Mouse (Mus musculus): Measurements from ENCODE around the gene Rpusd4. TPM values are rescaled to one million over a fixed set of nuclear protein-coding genes. Genes with fewer than 3 reads are reported as not detected.

Rpusd4 gene
- 4.5 and 15.5 TPM in 2 replicates for polyA plus RNA-seq (2011; ENCODE audit: insufficient read depth, insufficient read length, low replicate concordance, missing spikeins)

GRCm38 (mm10) chr9:35267146-35267975 is at the start of gene Rpusd4, which contains the start of gene Fam118b:
Gene Rpusd4 (plus strand): TSS chr9:35267865.
Gene Fam118b (minus strand): TSS chr9:35267805.
- TF ChIP-seq CTCF (IDR thresholded peaks at IDR 0.05; ENCODE audit: control insufficient read depth, insufficient read depth, low read length) (no peak), POLR2A (IDR thresholded peaks at IDR 0.05; ENCODE audit: borderline replicate concordance, control insufficient read depth, low read depth, low read length) (peak; percentile 98)
- peaks cover 2% of the 10 kb centered on the region for H3K4me1 ChIP-seq (ENCODE audit: control insufficient read depth, insufficient read depth, low read length)
- WGBS = under 1% methylated on average over 62 of the region's 62 CpGs
- H3K27ac ChIP-seq (ENCODE audit: control insufficient read depth, insufficient read depth, low read depth, low read length, poor library complexity) = peak within 1 kb of the TSS; percentile 61
- peak within 1 kb of the TSS; percentile 96 for H3K4me3 ChIP-seq (replicated peaks; ENCODE audit: control insufficient read depth, low read depth, low read length)

- no peak overlapping the region for H3K27ac ChIP-seq (ENCODE audit: control insufficient read depth, insufficient read depth, low read depth, low read length, poor library complexity)
- H3K4me3 ChIP-seq (replicated peaks; ENCODE audit: control insufficient read depth, low read depth, low read length) = no peak overlapping the region
- 75% methylated on average over 1 of the region's 1 CpGs for WGBS
- no peak for TF ChIP-seq CTCF (IDR thresholded peaks at IDR 0.05; ENCODE audit: control insufficient read depth, insufficient read depth, low read length)
- TF ChIP-seq POLR2A (IDR thresholded peaks at IDR 0.05; ENCODE audit: borderline replicate concordance, control insufficient read depth, low read depth, low read length) = no peak
- H3K4me1 ChIP-seq (ENCODE audit: control insufficient read depth, insufficient read depth, low read length) = no peaks in the 10 kb centered on the region
Measured at GRCm38 (mm10) chr9:35217963-35218362, 49.7 kb upstream of the Rpusd4 start.

GRCm38 (mm10) chr9:35223466-35223865 is 44.2 kb upstream of the Rpusd4 start:
- Histone ChIP-seq H3K4me3 (replicated peaks; ENCODE audit: control insufficient read depth, low read depth, low read length) (no peak overlapping the region), H3K4me1 (ENCODE audit: control insufficient read depth, insufficient read depth, low read length) (no peaks in the 10 kb centered on the region), H3K27ac (ENCODE audit: control insufficient read depth, insufficient read depth, low read depth, low read length, poor library complexity) (no peak overlapping the region)
- no peak for TF ChIP-seq POLR2A (IDR thresholded peaks at IDR 0.05; ENCODE audit: borderline replicate concordance, control insufficient read depth, low read depth, low read length)
- no peak for TF ChIP-seq CTCF (IDR thresholded peaks at IDR 0.05; ENCODE audit: control insufficient read depth, insufficient read depth, low read length)
- 88% methylated on average over 3 of the region's 3 CpGs for WGBS

GRCm38 (mm10) chr9:35228671-35229070 is 39.0 kb upstream of the Rpusd4 start:
- 84% methylated on average over 3 of the region's 3 CpGs for whole genome bisulfite sequencing
- no peak overlapping the region for H3K4me3 ChIP-seq (replicated peaks; ENCODE audit: control insufficient read depth, low read depth, low read length)
- no peak overlapping the region for H3K27ac ChIP-seq (ENCODE audit: control insufficient read depth, insufficient read depth, low read depth, low read length, poor library complexity)
- H3K4me1 ChIP-seq (ENCODE audit: control insufficient read depth, insufficient read depth, low read length) = no peaks in the 10 kb centered on the region
- TF ChIP-seq CTCF (IDR thresholded peaks at IDR 0.05; ENCODE audit: control insufficient read depth, insufficient read depth, low read length) = no peak
- no peak for TF ChIP-seq POLR2A (IDR thresholded peaks at IDR 0.05; ENCODE audit: borderline replicate concordance, control insufficient read depth, low read depth, low read length)

GRCm38 (mm10) chr9:35235996-35236395 is 31.7 kb upstream of the Rpusd4 start:
- Histone ChIP-seq H3K4me1 (ENCODE audit: control insufficient read depth, insufficient read depth, low read length) (no peaks in the 10 kb centered on the region), H3K4me3 (replicated peaks; ENCODE audit: control insufficient read depth, low read depth, low read length) (no peak overlapping the region), H3K27ac (ENCODE audit: control insufficient read depth, insufficient read depth, low read depth, low read length, poor library complexity) (no peak overlapping the region)
- TF ChIP-seq POLR2A (IDR thresholded peaks at IDR 0.05; ENCODE audit: borderline replicate concordance, control insufficient read depth, low read depth, low read length) (no peak), CTCF (IDR thresholded peaks at IDR 0.05; ENCODE audit: control insufficient read depth, insufficient read depth, low read length) (no peak)
- 80% methylated on average over 3 of the region's 3 CpGs for WGBS

GRCm38 (mm10) chr9:35238371-35238770 is 29.3 kb upstream of the Rpusd4 start:
- 88% methylated on average over 1 of the region's 1 CpGs for WGBS
- Histone ChIP-seq H3K4me1 (ENCODE audit: control insufficient read depth, insufficient read depth, low read length) (no peaks in the 10 kb centered on the region), H3K4me3 (replicated peaks; ENCODE audit: control insufficient read depth, low read depth, low read length) (no peak overlapping the region), H3K27ac (ENCODE audit: control insufficient read depth, insufficient read depth, low read depth, low read length, poor library complexity) (no peak overlapping the region)
- no peak for TF ChIP-seq POLR2A (IDR thresholded peaks at IDR 0.05; ENCODE audit: borderline replicate concordance, control insufficient read depth, low read depth, low read length)
- no peak for TF ChIP-seq CTCF (IDR thresholded peaks at IDR 0.05; ENCODE audit: control insufficient read depth, insufficient read depth, low read length)

GRCm38 (mm10) chr9:35238915-35239571 is 28.6 kb upstream of the Rpusd4 start:
- H3K27ac ChIP-seq (ENCODE audit: control insufficient read depth, insufficient read depth, low read depth, low read length, poor library complexity) = no peak overlapping the region
- H3K4me3 ChIP-seq (replicated peaks; ENCODE audit: control insufficient read depth, low read depth, low read length) = no peak overlapping the region
- no peaks in the 10 kb centered on the region for H3K4me1 ChIP-seq (ENCODE audit: control insufficient read depth, insufficient read depth, low read length)
- WGBS = 87% methylated on average over 6 of the region's 6 CpGs
- TF ChIP-seq CTCF (IDR thresholded peaks at IDR 0.05; ENCODE audit: control insufficient read depth, insufficient read depth, low read length) (no peak), POLR2A (IDR thresholded peaks at IDR 0.05; ENCODE audit: borderline replicate concordance, control insufficient read depth, low read depth, low read length) (no peak)

GRCm38 (mm10) chr9:35239734-35240133 is 27.9 kb upstream of the Rpusd4 start:
- Histone ChIP-seq H3K4me3 (replicated peaks; ENCODE audit: control insufficient read depth, low read depth, low read length) (no peak overlapping the region), H3K27ac (ENCODE audit: control insufficient read depth, insufficient read depth, low read depth, low read length, poor library complexity) (no peak overlapping the region), H3K4me1 (ENCODE audit: control insufficient read depth, insufficient read depth, low read length) (no peaks in the 10 kb centered on the region)
- 69% methylated on average over 1 of the region's 1 CpGs for WGBS
- TF ChIP-seq POLR2A (IDR thresholded peaks at IDR 0.05; ENCODE audit: borderline replicate concordance, control insufficient read depth, low read depth, low read length) (no peak), CTCF (IDR thresholded peaks at IDR 0.05; ENCODE audit: control insufficient read depth, insufficient read depth, low read length) (no peak)

Data from bone marrow, adult 2 months (tissue).